Mouse (Mus musculus): ENCODE results near the gene Gm8362.
"Not testable (repeated sequence)": the region's sequence is repeated elsewhere in the genome, so short reads cannot be mapped to it uniquely, and the experiment has no call there.

Gm8362 gene

GRCm38 (mm10) chr14:6774311-6774710 is at the start of gene Gm8362:
Gm8362 (minus strand) TSS chr14:6774411.
- in situ Hi-C loops (cut with MboI), result not testable (repeated sequence)

GRCm38 (mm10) chr14:6823297-6823696 is 49.1 kb upstream of the Gm8362 start:
- in situ Hi-C loops (cut with MboI), result not testable (repeated sequence)

GRCm38 (mm10) chr14:6757231-6757536 is 17.0 kb downstream of the Gm8362 start:
- in situ Hi-C loops (cut with MboI), result not testable (repeated sequence)

DNA sequence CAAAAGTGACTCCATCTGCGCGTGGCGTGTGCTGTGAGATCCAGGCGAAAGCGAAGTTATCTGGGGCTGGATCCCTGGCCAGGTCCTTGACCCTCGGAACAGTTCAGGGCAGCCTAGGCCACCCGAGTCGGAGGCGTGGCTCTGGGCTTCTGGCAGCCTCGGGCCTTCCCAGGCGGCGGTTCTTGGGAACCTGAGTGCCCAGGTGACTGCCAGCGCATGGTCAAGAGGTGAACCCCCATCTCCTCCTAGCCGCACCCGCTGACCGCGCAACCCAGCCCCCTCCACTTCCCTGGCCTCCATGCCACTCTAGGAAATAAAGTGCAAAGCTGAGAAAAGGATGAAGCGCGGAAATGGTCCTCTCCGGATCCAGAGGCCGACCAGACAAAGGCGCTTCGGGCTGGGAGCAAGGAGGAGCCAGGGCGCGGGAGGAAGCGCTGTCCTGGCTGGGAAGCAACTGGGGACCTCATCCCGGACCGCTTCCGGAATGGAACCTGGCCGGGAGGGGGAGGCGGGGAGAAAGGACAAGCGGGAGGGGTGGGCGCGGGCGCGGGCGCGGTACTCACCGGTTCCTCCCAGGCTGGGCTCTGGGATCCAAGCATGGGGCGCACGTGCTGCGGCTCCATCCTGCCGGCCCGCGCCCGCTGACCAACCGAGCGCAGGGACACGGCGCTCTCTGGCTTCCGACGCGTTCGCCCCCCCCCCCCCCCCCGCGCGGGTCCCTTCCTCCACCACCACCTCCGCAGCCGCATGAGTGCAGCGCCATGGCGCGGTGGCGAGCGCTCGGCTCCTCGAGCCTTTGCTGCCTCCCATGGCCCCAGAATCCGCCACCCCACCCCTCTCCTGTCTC is 17.6 kb downstream of the Gm8362 start:
- in situ Hi-C loops (cut with MboI), result not testable (repeated sequence)

- in situ Hi-C loops (cut with MboI), result not testable (repeated sequence)
Observed at GRCm38 (mm10) chr14:6742232-6742631, 32.0 kb downstream of the Gm8362 start, which contains the start of gene Gm3636. Gm3636 (minus strand) TSS chr14:6742332.

GRCm38 (mm10) chr14:6720151-6720550 is 54.1 kb downstream of the Gm8362 start, which contains the start of gene Gm8050:
Gm8050 (minus strand) TSS chr14:6720251.
- in situ Hi-C loops (cut with MboI), result not testable (repeated sequence)
